Mouse (Mus musculus): ENCODE results near the gene Rasl10b.

The Rasl10b gene

GRCm38 (mm10) chr11:83462711-83463244 is 53.8 kb downstream of the Rasl10b start, which contains the start of gene Mmp28:
TSS of gene Mmp28 (minus strand) at chr11:83463071.
- DNase-seq (ENCODE audit: low spot score in 2 of 2), result no peak

- peak; percentile 50 to 61 for DNase-seq (ENCODE audit: low spot score in 2 of 2)
These were observed 57.0 kb downstream of the Rasl10b start for GRCm38 (mm10) chr11:83465976-83466375.

GRCm38 (mm10) chr11:83467120-83467652 is 58.2 kb downstream of the Rasl10b start:
- peak; percentile 70 to 74 for DNase-seq (ENCODE audit: low spot score in 2 of 2)

GRCm38 (mm10) chr11:83468765-83469164 is 59.8 kb downstream of the Rasl10b start:
- DNase-seq (ENCODE audit: low spot score in 2 of 2), result peak in 1 of 2 experiments; percentile 7
